Mouse (Mus musculus) hindbrain, embryonic 10.5 days (tissue): Measurements from ENCODE around the gene Smok2a. TPM values are rescaled to one million over a fixed set of nuclear protein-coding genes. Genes with fewer than 3 reads are reported as not detected.
"Not testable (repeated sequence)": the region's sequence is repeated elsewhere in the genome, so short reads cannot be mapped to it uniquely, and the experiment has no call there.

Experiments used
- DNase-seq: peaks from one replicate; pipeline ENCODE4 v3.0.0-alpha.2; 2017; ENCODE audit warnings: low spot score
- H3K27ac ChIP-seq: fragments of 300-500 bp; sonication (generic); 2 replicates; pipeline ENCODE4 v1.5.1; 2016; ENCODE audit warnings: mild to moderate bottlenecking, moderate library complexity
- H3K27me3 ChIP-seq: fragments of 300-500 bp; sonication (generic); 2 replicates; pipeline ENCODE4 v1.6.1; 2016; ENCODE audit warnings: mild to moderate bottlenecking; ENCODE audit not compliant: poor library complexity, insufficient read depth, severe bottlenecking
- H3K36me3 ChIP-seq: fragments of 300-500 bp; sonication (generic); 2 replicates; pipeline ENCODE4 v1.6.1; 2016; ENCODE audit warnings: mild to moderate bottlenecking, moderate library complexity
- H3K4me1 ChIP-seq: fragments of 300-500 bp; sonication (generic); replicated peaks from 2 replicates; pipeline ENCODE4 v1.6.1; 2016; ENCODE audit warnings: mild to moderate bottlenecking
- H3K4me3 ChIP-seq: fragments of 300-500 bp; sonication (generic); 2 replicates; pipeline ENCODE4 v1.5.1; 2016; ENCODE audit warnings: mild to moderate bottlenecking, moderate library complexity
- H3K9me3 ChIP-seq: fragments of 300-500 bp; sonication (generic); 2 replicates; pipeline ENCODE4 v1.6.1; 2016; ENCODE audit warnings: mild to moderate bottlenecking, moderate library complexity
- WGBS: fragments of 180-500 bp; shearing (Covaris S2); methylation state at CpG from one replicate; pipeline ENCODE4 v1.1.7; 2016; 5-methylcytosine and 5-hydroxymethylcytosine counted together
- polyA plus RNA-seq: library from polyadenylated mRNA; unstranded; fragments of >200 nt; fragmentation: Nextera tagmentation; extraction: Ambion mirVana; gene quantifications from 2 replicates; pipeline ENCODE4 v1.2.1, GENCODE M21; 2016

Gene Smok2a
- polyA plus RNA-seq, 1 experiment from 2014 or later: not detected

GRCm38 (mm10) chr17:13198812-13199211, 22.2 kb upstream of the Smok2a start:
- not testable (repeated sequence) for H3K27ac ChIP-seq, H3K4me3 ChIP-seq, DNase-seq, H3K36me3 ChIP-seq, H3K27me3 ChIP-seq, H3K4me1 ChIP-seq
- WGBS: 85% methylated on average over 2 of the region's 2 CpGs
- H3K9me3 ChIP-seq: peaks cover 65% of the 10 kb centered on the region

DNA sequence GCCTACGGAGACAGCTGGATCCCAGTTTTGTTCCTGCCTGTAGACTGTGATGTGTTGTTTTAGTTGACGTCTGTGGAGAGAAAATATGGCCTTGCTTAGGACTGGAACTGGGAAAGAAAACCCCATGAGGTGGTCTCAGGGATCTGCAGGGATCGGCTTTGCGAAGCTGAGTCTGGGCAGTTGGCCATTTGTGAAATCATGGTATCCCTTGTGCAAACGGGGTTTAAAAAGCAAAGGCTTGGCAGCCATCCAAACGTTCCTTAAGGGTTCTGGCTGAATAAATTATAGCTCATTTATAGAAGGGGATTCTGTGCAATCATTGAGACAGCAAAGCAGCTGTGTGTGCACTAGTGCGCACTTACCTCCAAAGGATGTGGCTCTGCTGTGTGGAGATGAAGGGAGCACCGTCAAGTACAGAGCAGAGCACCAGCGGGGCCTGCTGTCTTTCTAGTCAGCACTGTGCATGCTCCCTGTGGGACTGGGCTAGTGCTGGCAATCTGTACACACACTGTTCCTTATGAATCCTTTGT, 21.0 kb upstream of the Smok2a start:
- H3K27me3 ChIP-seq, H3K4me3 ChIP-seq, H3K4me1 ChIP-seq, DNase-seq, H3K27ac ChIP-seq, H3K36me3 ChIP-seq: not testable (repeated sequence)
- H3K9me3 ChIP-seq: peaks cover 64% of the 10 kb centered on the region
- 86% methylated on average over 8 of the region's 9 CpGs for WGBS

DNA sequence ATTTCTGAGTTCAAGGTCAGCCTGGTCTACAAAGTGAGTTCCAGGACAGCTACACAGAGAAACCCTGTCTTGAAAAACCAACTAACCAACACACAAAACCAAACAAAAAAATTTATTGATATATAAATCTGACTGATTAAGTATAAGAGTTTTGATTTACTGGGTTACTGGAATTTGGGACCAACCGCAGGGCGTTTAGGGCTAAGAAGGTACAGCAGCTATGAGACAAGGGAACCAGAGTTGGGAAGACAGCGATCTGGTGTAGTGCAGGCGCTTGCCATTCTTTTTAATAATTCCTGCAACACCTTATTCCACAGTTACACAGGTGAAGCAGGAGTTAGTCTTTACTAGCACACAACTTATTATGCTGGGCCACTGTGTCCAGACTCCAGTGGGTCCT, 19.4 kb upstream of the Smok2a start:
- not testable (repeated sequence) for H3K4me3 ChIP-seq, H3K27ac ChIP-seq
- peaks cover 64% of the 10 kb centered on the region for H3K9me3 ChIP-seq

GRCm38 (mm10) chr17:13202453-13203107, 18.4 kb upstream of the Smok2a start:
- H3K4me3 ChIP-seq, H3K4me1 ChIP-seq, H3K36me3 ChIP-seq, H3K27me3 ChIP-seq, H3K27ac ChIP-seq, DNase-seq: not testable (repeated sequence)
- peaks cover 72% of the 10 kb centered on the region for H3K9me3 ChIP-seq
- 77% methylated on average over 2 of the region's 3 CpGs for WGBS

More for the DNA sequence above, 19.4 kb upstream of the Smok2a start:
- not testable (repeated sequence) for H3K36me3 ChIP-seq, DNase-seq, H3K4me1 ChIP-seq, H3K27me3 ChIP-seq
- WGBS: 89% methylated on average over 4 of the region's 4 CpGs

- not testable (repeated sequence) for DNase-seq, H3K4me1 ChIP-seq, H3K4me3 ChIP-seq, H3K36me3 ChIP-seq, H3K27ac ChIP-seq, H3K27me3 ChIP-seq
- H3K9me3 ChIP-seq: peaks cover 75% of the 10 kb centered on the region
- WGBS: 78% methylated on average over 1 of the region's 1 CpGs
Measured at GRCm38 (mm10) chr17:13205247-13205646, 15.7 kb upstream of the Smok2a start.

GRCm38 (mm10) chr17:13206491-13206890, 14.5 kb upstream of the Smok2a start:
- Histone ChIP-seq H3K36me3 (no peaks in the 10 kb centered on the region), H3K27ac (no peak overlapping the region), H3K4me1 (no peaks in the 10 kb centered on the region), H3K4me3 (no peak overlapping the region), H3K27me3 (no peaks in the 10 kb centered on the region), H3K9me3 (peaks cover 73% of the 10 kb centered on the region)
- WGBS: 88% methylated on average over 2 of the region's 2 CpGs
- no peak for DNase-seq

DNA sequence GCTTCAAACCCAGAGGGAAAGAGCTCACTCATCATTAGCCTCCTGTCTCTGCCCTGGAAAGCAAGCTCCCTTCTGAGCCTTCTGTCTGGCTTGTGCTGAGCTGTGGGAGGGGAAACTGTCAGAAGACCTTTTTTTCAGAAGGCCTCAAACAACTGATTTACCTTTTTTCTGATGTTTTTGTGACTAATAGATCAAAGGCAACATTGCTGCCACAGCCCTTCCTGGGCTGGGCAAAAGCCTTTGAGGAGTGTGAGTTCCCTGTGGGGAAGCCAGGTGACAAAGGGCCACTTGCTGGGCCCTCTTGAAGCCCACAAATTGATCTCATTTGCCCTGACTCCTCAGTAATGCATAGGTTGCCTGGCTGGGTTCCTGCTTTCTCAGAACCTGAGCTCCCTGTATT, 12.5 kb upstream of the Smok2a start:
- not testable (repeated sequence) for H3K27me3 ChIP-seq, H3K36me3 ChIP-seq, H3K4me1 ChIP-seq, H3K27ac ChIP-seq, H3K4me3 ChIP-seq, DNase-seq
- H3K9me3 ChIP-seq: peaks cover 83% of the 10 kb centered on the region

DNA sequence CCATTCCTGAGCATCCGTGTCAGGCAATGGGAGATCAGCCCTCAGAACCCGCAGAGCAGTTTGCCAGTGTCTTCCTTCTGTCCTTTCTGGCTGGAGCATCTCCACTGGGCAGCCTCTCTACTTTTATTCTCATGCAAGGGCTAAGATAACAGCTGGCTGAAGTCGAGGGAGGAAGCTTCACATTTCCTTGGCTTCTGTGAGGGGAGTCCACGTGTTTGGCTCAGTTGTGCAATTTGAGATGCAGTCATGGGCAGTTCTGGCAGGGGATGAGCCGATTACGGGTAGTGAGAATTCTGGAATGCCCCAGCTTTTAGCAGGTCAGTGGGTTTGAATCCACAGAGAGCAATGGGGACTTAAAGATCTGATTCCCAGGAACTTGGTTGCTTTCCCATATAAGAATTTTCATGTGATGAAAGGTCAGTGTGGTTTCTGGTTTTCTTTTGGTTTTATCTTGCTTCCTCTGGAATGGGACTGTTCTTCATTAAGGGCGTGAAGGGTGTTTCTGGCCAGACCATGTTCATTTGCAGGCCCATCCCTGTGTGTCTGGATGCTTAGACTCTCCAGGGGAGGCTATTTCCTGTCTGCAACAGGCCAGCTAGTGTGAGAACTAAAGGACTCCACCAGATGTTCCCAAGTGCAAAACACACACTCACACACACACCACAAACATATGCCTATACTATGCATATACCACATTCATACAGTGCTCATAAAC, 8.7 kb upstream of the Smok2a start:
- Histone ChIP-seq H3K4me1 (no peaks in the 10 kb centered on the region), H3K4me3 (no peak overlapping the region), H3K27me3 (no peaks in the 10 kb centered on the region), H3K27ac (no peak overlapping the region), H3K36me3 (no peaks in the 10 kb centered on the region), H3K9me3 (peaks cover 92% of the 10 kb centered on the region)
- DNase-seq: no peak
- 75% methylated on average over 7 of the region's 7 CpGs for WGBS

- H3K36me3 ChIP-seq: no peaks in the 10 kb centered on the region
- WGBS: 65% methylated on average over 4 of the region's 4 CpGs
- H3K4me1 ChIP-seq: no peaks in the 10 kb centered on the region
- H3K27me3 ChIP-seq: no peaks in the 10 kb centered on the region
- H3K27ac ChIP-seq: no peak overlapping the region
- peaks cover 96% of the 10 kb centered on the region for H3K9me3 ChIP-seq
- DNase-seq: no peak
- no peak overlapping the region for H3K4me3 ChIP-seq
Measured at GRCm38 (mm10) chr17:13214169-13214568, 6.8 kb upstream of the Smok2a start.

GRCm38 (mm10) chr17:13215595-13215994, 5.4 kb upstream of the Smok2a start:
- Histone ChIP-seq H3K27ac (no peak overlapping the region), H3K4me1 (no peaks in the 10 kb centered on the region), H3K36me3 (no peaks in the 10 kb centered on the region), H3K9me3 (peaks cover 100% of the 10 kb centered on the region), H3K4me3 (no peak overlapping the region), H3K27me3 (no peaks in the 10 kb centered on the region)
- WGBS: 88% methylated on average over 2 of the region's 2 CpGs
- DNase-seq: no peak

GRCm38 (mm10) chr17:13221921-13222320, 933 bp downstream of the Smok2a start:
- not testable (repeated sequence) for H3K27me3 ChIP-seq, H3K4me1 ChIP-seq, DNase-seq, H3K36me3 ChIP-seq, H3K4me3 ChIP-seq, H3K27ac ChIP-seq
- WGBS: 86% methylated on average over 2 of the region's 2 CpGs
- H3K9me3 ChIP-seq: peaks cover 97% of the 10 kb centered on the region

DNA sequence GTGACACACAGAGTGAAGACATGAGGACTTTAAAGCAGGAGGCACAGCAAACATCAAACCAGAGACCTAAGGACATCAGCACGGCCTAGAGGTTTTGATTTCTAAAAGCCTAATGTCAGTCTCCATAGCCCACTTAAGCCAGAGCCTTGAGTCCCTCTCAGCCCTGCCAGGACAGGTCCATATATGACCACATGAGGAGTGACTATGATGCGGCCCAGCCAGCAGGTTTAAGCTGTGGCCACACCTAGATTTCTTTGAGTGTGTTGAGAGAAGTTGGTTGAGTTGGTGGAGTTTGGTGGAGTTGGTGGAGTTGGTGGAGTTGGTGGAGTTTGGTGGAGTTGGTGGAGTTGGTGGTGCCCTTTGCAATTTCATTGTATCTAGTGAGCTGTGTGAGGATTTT, 9.0 kb downstream of the Smok2a start, which contains the start of gene Smok2b:
TSS of gene Smok2b (plus strand) at position 301 of the 400 bp plus-strand sequence.
- H3K27ac ChIP-seq, H3K4me1 ChIP-seq, DNase-seq, H3K27me3 ChIP-seq, H3K4me3 ChIP-seq, H3K36me3 ChIP-seq: not testable (repeated sequence)
- 82% methylated on average over 2 of the region's 2 CpGs for WGBS
- peaks cover 99% of the 10 kb centered on the region for H3K9me3 ChIP-seq

GRCm38 (mm10) chr17:13239461-13239860, 18.5 kb downstream of the Smok2a start:
- WGBS: 80% methylated on average over 4 of the region's 4 CpGs
- H3K9me3 ChIP-seq: peaks cover 64% of the 10 kb centered on the region
- H3K4me3 ChIP-seq, H3K27ac ChIP-seq, H3K27me3 ChIP-seq, H3K4me1 ChIP-seq, H3K36me3 ChIP-seq, DNase-seq: not testable (repeated sequence)
